Mouse (Mus musculus) small intestine, adult 2 months (tissue): ENCODE data around the gene Pacsin3. TPM values are rescaled to one million over a fixed set of nuclear protein-coding genes. Genes with fewer than 3 reads are reported as not detected.
A peak's percentile ranks its signal among the peaks of the same experiment; 100 is the strongest.

Experiments
- H3K27ac ChIP-seq: fragments of 200-500 bp; 2 replicates; pipeline ENCODE4 v1.5.1; 2012; ENCODE audit warnings: low read depth, low read length, control low read depth, inconsistent platforms; ENCODE audit not compliant: insufficient read depth
- H3K27me3 ChIP-seq: fragments of 200-500 bp; 2 replicates; pipeline ENCODE4 v1.6.1; 2012; ENCODE audit warnings: mild to moderate bottlenecking, moderate library complexity, low read length, inconsistent platforms; ENCODE audit not compliant: control insufficient read depth, insufficient read depth
- H3K36me3 ChIP-seq: fragments of 200-500 bp; 2 replicates; pipeline ENCODE4 v1.6.1; 2012; ENCODE audit warnings: mild to moderate bottlenecking, low read length, control low read depth, inconsistent platforms; ENCODE audit not compliant: control insufficient read depth, insufficient read depth
- H3K4me1 ChIP-seq: fragments of 200-500 bp; 2 replicates; pipeline ENCODE4 v1.6.1; 2012; ENCODE audit warnings: low read length, inconsistent platforms, mixed read lengths; ENCODE audit not compliant: control insufficient read depth, insufficient read depth, insufficient read length
- H3K4me3 ChIP-seq: fragments of 200-500 bp; 2 replicates; pipeline ENCODE4 v1.5.1; 2012; ENCODE audit warnings: low read depth, mild to moderate bottlenecking, control low read depth, inconsistent platforms, low read length, moderate library complexity
- CTCF ChIP-seq: fragments of 200-500 bp; IDR thresholded peaks from 2 replicates; pipeline ENCODE4 v1.5.1; 2012; ENCODE audit warnings: low read depth, mild to moderate bottlenecking, control low read depth, inconsistent platforms, low read length, moderate library complexity, mixed read lengths; ENCODE audit not compliant: insufficient replicate concordance, insufficient read length; ENCODE audit errors: extremely low read depth
- POLR2A ChIP-seq: fragments of 200-500 bp; IDR thresholded peaks from 2 replicates; pipeline ENCODE4 v1.6.1; 2012; ENCODE audit warnings: low read depth, mild to moderate bottlenecking, control low read depth, inconsistent platforms, low read length, moderate library complexity
- WGBS: fragments of 180-500 bp; shearing (Covaris S2); methylation state at CpG from one replicate; pipeline ENCODE4 v1.1.7; 2018; 5-methylcytosine and 5-hydroxymethylcytosine counted together
- polyA plus RNA-seq: library from polyadenylated mRNA; depleted of rRNA; stranded (reverse); fragments of >200 nt; gene quantifications from 2 replicates; pipeline ENCODE4 v1.2.3, GENCODE M21; 2012; rRNA removed

Gene Pacsin3
- polyA plus RNA-seq, result 3.4 and 6.6 TPM in 2 replicates

DNA sequence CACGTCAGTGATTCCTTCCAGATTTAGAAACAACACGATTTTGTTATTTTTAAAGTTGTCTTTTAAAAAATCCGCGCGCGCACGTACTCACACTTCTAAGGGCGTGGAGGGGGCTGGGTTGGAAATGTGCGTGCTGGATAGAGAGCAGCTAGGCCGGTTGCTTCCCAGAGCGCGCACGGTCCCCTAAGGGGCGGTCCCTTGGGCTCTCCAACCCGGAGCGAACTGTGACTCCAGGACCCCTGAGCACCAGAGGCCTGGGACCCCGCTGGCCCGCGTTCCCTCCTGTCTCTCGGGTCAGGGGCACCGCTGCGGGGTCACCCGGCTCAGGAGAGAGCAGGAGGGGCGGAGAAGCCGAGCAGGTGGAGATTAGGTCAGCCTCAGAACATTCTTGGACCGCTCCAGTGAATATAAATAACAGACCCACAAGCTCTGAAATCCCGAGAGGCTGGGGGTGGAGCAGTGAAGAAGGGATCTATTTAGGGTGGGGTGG is at the start of gene Pacsin3:
TSS of gene Pacsin3 (plus strand) at position 294 of the 490 bp plus-strand sequence.
- WGBS, result 5% methylated on average over 27 of the region's 27 CpGs
- peaks cover 9% of the 10 kb centered on the region; the same call in 1 of the 2 replicates for H3K4me1 ChIP-seq
- H3K36me3 ChIP-seq, result no peaks in the 10 kb centered on the region
- no peak within 1 kb of the TSS for H3K27ac ChIP-seq
- H3K27me3 ChIP-seq, result peaks cover 21% of the 10 kb centered on the region
- TF ChIP-seq CTCF (no peak), POLR2A (no peak)
- peak within 1 kb of the TSS; percentile 73 for H3K4me3 ChIP-seq

GRCm38 (mm10) chr2:91206254-91206775 is 49.4 kb upstream of the Pacsin3 start:
- WGBS, result 90% methylated on average over 9 of the region's 9 CpGs
- Histone ChIP-seq H3K27me3 (no peaks in the 10 kb centered on the region), H3K4me1 (peaks cover 5% of the 10 kb centered on the region; the same call in 1 of the 2 replicates), H3K36me3 (peaks cover 51% of the 10 kb centered on the region), H3K4me3 (no peak overlapping the region), H3K27ac (peak overlapping the region; percentile 52; the same call in 1 of the 2 replicates)
- TF ChIP-seq CTCF (no peak), POLR2A (no peak)

DNA sequence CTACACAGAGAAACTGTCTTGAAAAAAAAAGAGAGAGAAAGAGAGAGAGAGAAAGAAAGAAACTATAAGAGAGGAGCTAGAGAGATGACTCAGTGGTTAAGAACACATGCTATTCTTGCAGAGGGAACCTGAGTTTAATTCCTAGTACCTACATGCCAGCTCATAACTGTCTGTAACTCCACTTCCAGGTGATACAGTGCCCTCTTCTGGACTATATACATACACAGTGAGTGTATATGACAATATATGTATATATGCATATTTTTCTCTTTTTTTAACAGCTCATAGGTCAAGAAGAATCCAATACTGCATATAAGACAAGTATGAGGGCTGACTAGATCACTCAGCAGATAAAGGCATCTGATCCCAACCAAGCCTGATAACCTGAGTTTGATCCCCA is 42.4 kb upstream of the Pacsin3 start:
- Histone ChIP-seq H3K27me3 (no peaks in the 10 kb centered on the region), H3K4me1 (no peaks in the 10 kb centered on the region), H3K36me3 (peaks cover 46% of the 10 kb centered on the region), H3K4me3 (no peak overlapping the region), H3K27ac (no peak overlapping the region)
- TF ChIP-seq CTCF, result no peak
- no peak for TF ChIP-seq POLR2A

- no peaks in the 10 kb centered on the region for H3K4me1 ChIP-seq
- WGBS, result 43% methylated on average over 4 of the region's 4 CpGs
- H3K27ac ChIP-seq, result no peak overlapping the region
- H3K4me3 ChIP-seq, result no peak overlapping the region
- peaks cover 15% of the 10 kb centered on the region for H3K36me3 ChIP-seq
- TF ChIP-seq CTCF (no peak), POLR2A (no peak)
- H3K27me3 ChIP-seq, result no peaks in the 10 kb centered on the region
Observed at GRCm38 (mm10) chr2:91217032-91217431, 38.7 kb upstream of the Pacsin3 start.

DNA sequence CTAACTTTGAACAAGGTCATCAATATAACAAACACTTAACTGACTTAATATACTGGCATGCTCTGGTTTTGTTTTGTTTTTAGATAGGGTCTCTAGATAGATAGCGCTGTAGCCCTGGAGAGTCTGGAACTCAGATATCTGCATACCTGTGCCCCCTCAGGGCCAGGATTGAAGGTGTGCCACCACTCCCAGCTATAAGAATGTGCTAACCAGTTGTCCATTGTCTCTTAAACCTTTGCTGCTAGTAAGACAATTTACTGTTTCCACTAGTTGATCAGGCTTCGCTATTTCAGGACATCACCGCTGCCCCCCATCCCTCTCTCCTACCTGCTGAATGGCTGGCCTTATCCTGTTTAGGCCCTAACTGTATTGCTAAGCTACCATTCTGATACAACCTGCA is 35.3 kb upstream of the Pacsin3 start:
- no peak overlapping the region for H3K27ac ChIP-seq
- H3K4me3 ChIP-seq, result no peak overlapping the region
- peaks cover 2% of the 10 kb centered on the region; the same call in 1 of the 2 replicates for H3K36me3 ChIP-seq
- no peaks in the 10 kb centered on the region for H3K4me1 ChIP-seq
- H3K27me3 ChIP-seq, result no peaks in the 10 kb centered on the region
- WGBS, result 100% methylated on average over 3 of the region's 3 CpGs
- TF ChIP-seq POLR2A (no peak), CTCF (no peak)

GRCm38 (mm10) chr2:91223614-91224013 is 32.1 kb upstream of the Pacsin3 start:
- H3K36me3 ChIP-seq, result no peaks in the 10 kb centered on the region
- H3K4me3 ChIP-seq, result no peak overlapping the region
- no peak overlapping the region for H3K27ac ChIP-seq
- TF ChIP-seq CTCF (no peak), POLR2A (no peak)
- H3K4me1 ChIP-seq, result no peaks in the 10 kb centered on the region
- WGBS, result 94% methylated on average over 2 of the region's 2 CpGs
- no peaks in the 10 kb centered on the region for H3K27me3 ChIP-seq

DNA sequence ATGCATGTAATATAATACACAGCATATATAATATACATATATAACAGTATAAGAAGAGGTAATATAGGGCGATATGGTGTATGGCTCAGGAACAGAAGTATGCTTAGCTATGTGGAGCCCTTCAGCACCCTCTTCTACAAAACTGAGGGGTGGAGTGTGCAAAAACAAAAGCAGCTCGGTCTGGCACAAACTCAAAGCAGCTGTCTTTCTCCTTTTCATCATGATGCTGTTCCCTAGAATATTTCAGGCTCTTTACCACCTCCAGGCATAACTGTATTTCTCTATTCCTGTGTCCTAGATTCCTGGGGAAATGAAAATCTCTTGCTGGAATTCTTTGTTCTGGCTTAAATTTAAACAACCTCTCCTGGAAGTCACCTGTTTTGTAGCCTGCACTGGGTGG is 26.0 kb upstream of the Pacsin3 start:
- Histone ChIP-seq H3K4me1 (no peaks in the 10 kb centered on the region), H3K4me3 (no peak overlapping the region), H3K27ac (no peak overlapping the region), H3K27me3 (no peaks in the 10 kb centered on the region), H3K36me3 (peaks cover 3% of the 10 kb centered on the region; the same call in 1 of the 2 replicates)
- WGBS, result 92% methylated on average over 2 of the region's 2 CpGs
- no peak for TF ChIP-seq POLR2A
- TF ChIP-seq CTCF, result no peak
